Mouse (Mus musculus): Measurements from ENCODE around the gene Prss57. TPM values are rescaled to one million over a fixed set of nuclear protein-coding genes. Genes with fewer than 3 reads are reported as not detected.

The Prss57 gene
- polyA plus RNA-seq, 1 experiment: 0.11 TPM

DNA sequence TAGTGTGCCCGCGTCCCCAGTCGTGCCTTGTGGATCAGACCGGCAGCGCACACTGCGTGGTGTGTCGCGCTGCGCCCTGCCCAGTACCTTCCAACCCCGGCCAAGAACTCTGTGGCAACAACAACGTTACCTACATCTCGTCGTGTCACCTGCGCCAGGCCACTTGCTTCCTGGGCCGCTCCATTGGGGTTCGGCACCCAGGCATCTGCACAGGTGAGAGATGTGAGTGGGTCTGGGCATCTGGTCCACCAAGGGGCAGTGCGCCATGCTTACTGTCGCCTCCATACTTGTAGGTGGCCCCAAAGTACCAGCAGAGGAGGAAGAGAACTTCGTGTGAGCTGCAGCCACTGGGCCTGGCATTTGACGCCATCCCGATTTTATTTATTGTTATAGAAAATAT lies 9.6 kb downstream of the Prss57 start:
- Histone ChIP-seq H3K27ac (ENCODE audit: control insufficient read depth, insufficient read depth, low read depth, low read length) (no peak overlapping the region), H3K36me3 (ENCODE audit: control insufficient read depth, insufficient read depth, low read length) (no peaks in the 10 kb centered on the region), H3K4me3 (ENCODE audit: control insufficient read depth, low read depth, low read length) (no peak overlapping the region; the same call in 1 of the 2 replicates), H3K4me1 (ENCODE audit: control insufficient read depth, insufficient read depth, low read length) (peaks cover 29% of the 10 kb centered on the region), H3K27me3 (ENCODE audit: control insufficient read depth, insufficient read depth, low read length) (no peaks in the 10 kb centered on the region)
- TF ChIP-seq CTCF (IDR thresholded peaks at IDR 0.05; ENCODE audit: control insufficient read depth, insufficient read depth, insufficient replicate concordance, low read depth, low read length) (no peak), POLR2A (IDR thresholded peaks at IDR 0.05; ENCODE audit: control insufficient read depth, low read depth, low read length) (no peak)

GRCm38 (mm10) chr10:79780664-79781015 lies 10.1 kb downstream of the Prss57 start:
- Histone ChIP-seq H3K27me3 (ENCODE audit: control insufficient read depth, insufficient read depth, low read length) (no peaks in the 10 kb centered on the region), H3K4me3 (ENCODE audit: control insufficient read depth, low read depth, low read length) (peak overlapping the region; percentile 73), H3K4me1 (ENCODE audit: control insufficient read depth, insufficient read depth, low read length) (peaks cover 29% of the 10 kb centered on the region), H3K36me3 (ENCODE audit: control insufficient read depth, insufficient read depth, low read length) (no peaks in the 10 kb centered on the region), H3K27ac (ENCODE audit: control insufficient read depth, insufficient read depth, low read depth, low read length) (peak overlapping the region; percentile 3; the same call in 1 of the 2 replicates)
- no peak for TF ChIP-seq CTCF (IDR thresholded peaks at IDR 0.05; ENCODE audit: control insufficient read depth, insufficient read depth, insufficient replicate concordance, low read depth, low read length)
- TF ChIP-seq POLR2A (IDR thresholded peaks at IDR 0.05; ENCODE audit: control insufficient read depth, low read depth, low read length): no peak

DNA sequence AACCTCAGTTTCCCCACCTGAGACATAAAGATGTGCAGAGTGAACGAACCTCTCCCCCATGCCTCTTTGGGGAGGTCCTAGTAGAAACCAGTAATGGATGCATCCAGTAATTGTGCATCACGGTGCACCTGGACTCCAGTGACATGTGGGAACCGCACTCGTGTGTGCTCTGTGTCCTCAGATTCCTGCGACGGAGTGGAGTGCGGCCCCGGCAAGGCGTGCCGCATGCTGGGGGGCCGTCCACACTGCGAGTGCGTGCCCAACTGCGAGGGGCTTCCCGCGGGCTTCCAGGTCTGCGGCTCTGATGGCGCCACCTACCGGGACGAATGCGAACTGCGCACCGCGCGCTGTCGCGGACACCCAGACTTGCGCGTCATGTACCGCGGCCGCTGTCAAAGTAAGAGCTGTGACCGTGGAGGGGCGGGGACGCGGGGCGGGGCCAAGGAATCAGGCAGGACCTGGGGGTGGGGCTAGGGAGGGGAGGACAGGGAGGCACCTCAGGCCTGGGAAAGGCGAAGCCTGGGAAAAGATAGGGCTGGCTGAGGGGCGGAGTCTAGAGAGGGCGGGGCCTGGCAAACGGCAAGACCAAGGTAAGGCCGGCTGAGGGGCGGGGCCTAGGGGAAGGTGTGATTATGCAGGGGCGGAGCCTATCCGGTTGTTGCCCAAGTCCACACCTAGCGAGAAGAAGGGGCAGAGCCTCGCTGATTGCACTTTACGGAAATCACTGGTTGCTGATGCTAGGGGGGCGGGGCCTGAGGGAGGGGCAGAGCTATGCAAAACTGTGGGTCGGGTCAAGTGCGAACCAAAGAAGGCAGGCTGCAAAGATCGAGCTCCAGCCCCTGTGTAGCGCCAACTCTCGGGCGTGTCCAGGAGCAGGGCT lies 10.7 kb downstream of the Prss57 start:
- Histone ChIP-seq H3K4me1 (ENCODE audit: control insufficient read depth, insufficient read depth, low read length) (peaks cover 29% of the 10 kb centered on the region), H3K27me3 (ENCODE audit: control insufficient read depth, insufficient read depth, low read length) (no peaks in the 10 kb centered on the region)

GRCm38 (mm10) chr10:79779193-79779592 lies 11.6 kb downstream of the Prss57 start:
- H3K27me3 ChIP-seq (ENCODE audit: control insufficient read depth, insufficient read depth, low read length): no peaks in the 10 kb centered on the region

More for the DNA sequence above, 10.7 kb downstream of the Prss57 start:
- Histone ChIP-seq H3K36me3 (ENCODE audit: control insufficient read depth, insufficient read depth, low read length) (no peaks in the 10 kb centered on the region), H3K27ac (ENCODE audit: control insufficient read depth, insufficient read depth, low read depth, low read length) (peak overlapping the region; percentile 3), H3K4me3 (ENCODE audit: control insufficient read depth, low read depth, low read length) (peak overlapping the region; percentile 73)
- TF ChIP-seq CTCF (IDR thresholded peaks at IDR 0.05; ENCODE audit: control insufficient read depth, insufficient read depth, insufficient replicate concordance, low read depth, low read length): peak; percentile 92
- no peak for TF ChIP-seq POLR2A (IDR thresholded peaks at IDR 0.05; ENCODE audit: control insufficient read depth, low read depth, low read length)

DNA sequence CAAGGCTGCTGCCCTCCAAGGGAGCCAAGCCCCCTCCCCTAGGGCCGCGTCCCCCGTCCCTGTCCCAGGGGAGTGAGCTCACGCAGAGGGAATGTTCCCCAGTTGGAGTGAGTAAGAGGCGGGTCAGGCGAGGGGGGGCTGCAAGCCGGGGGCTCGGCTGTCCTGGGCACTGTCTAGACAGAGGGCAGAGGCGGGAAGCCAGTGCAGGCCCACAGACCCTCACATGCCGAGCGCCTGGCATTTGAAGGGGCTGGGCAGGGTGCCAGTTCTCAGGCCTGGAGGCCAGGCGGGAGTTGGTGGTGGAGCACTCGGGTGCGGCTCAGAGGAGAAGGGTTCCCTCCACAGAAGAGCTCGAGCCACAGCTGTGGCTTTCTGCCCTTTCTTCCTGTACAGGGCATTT lies 12.8 kb downstream of the Prss57 start:
- H3K27me3 ChIP-seq (ENCODE audit: control insufficient read depth, insufficient read depth, low read length): no peaks in the 10 kb centered on the region
- TF ChIP-seq CTCF (IDR thresholded peaks at IDR 0.05; ENCODE audit: control insufficient read depth, insufficient read depth, insufficient replicate concordance, low read depth, low read length) (no peak), POLR2A (IDR thresholded peaks at IDR 0.05; ENCODE audit: control insufficient read depth, low read depth, low read length) (no peak)
- H3K4me1 ChIP-seq (ENCODE audit: control insufficient read depth, insufficient read depth, low read length): peaks cover 34% of the 10 kb centered on the region
- H3K36me3 ChIP-seq (ENCODE audit: control insufficient read depth, insufficient read depth, low read length): no peaks in the 10 kb centered on the region
- no peak overlapping the region; the same call in 1 of the 2 replicates for H3K4me3 ChIP-seq (ENCODE audit: control insufficient read depth, low read depth, low read length)
- no peak overlapping the region for H3K27ac ChIP-seq (ENCODE audit: control insufficient read depth, insufficient read depth, low read depth, low read length)

More at GRCm38 (mm10) chr10:79779193-79779592, 11.6 kb downstream of the Prss57 start:
- Histone ChIP-seq H3K4me1 (ENCODE audit: control insufficient read depth, insufficient read depth, low read length) (peaks cover 32% of the 10 kb centered on the region), H3K27ac (ENCODE audit: control insufficient read depth, insufficient read depth, low read depth, low read length) (no peak overlapping the region), H3K4me3 (ENCODE audit: control insufficient read depth, low read depth, low read length) (no peak overlapping the region), H3K36me3 (ENCODE audit: control insufficient read depth, insufficient read depth, low read length) (no peaks in the 10 kb centered on the region)
- TF ChIP-seq POLR2A (IDR thresholded peaks at IDR 0.05; ENCODE audit: control insufficient read depth, low read depth, low read length): no peak
- no peak for TF ChIP-seq CTCF (IDR thresholded peaks at IDR 0.05; ENCODE audit: control insufficient read depth, insufficient read depth, insufficient replicate concordance, low read depth, low read length)

DNA sequence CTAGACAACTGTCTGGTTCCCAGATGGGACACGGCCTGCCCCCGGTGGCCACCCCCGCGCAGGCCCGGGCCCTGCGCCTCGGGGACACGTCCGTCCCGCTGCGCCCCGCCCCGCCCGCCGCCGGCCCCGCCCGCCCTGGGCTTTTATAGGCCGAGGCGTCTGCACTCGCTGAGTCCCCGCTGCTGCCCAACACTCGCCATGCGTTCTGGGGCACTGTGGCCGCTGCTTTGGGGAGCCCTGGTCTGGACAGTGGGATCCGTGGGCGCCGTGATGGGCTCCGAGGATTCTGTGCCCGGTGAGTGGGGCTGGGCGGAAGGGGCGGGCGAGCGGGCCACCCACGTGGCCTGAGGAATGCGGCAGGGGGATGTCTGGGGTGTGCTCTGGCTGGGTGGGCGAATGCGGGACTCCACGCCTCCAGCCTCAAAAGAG lies 13.6 kb downstream of the Prss57 start, which contains the start of gene Fstl3:
Gene Fstl3 (plus strand): TSS at position 170 of the 429 bp plus-strand sequence.
- peaks cover 35% of the 10 kb centered on the region for H3K4me1 ChIP-seq (ENCODE audit: control insufficient read depth, insufficient read depth, low read length)
- H3K27me3 ChIP-seq (ENCODE audit: control insufficient read depth, insufficient read depth, low read length): no peaks in the 10 kb centered on the region
- H3K4me3 ChIP-seq (ENCODE audit: control insufficient read depth, low read depth, low read length): peak within 1 kb of the TSS; percentile 59
- TF ChIP-seq POLR2A (IDR thresholded peaks at IDR 0.05; ENCODE audit: control insufficient read depth, low read depth, low read length) (no peak), CTCF (IDR thresholded peaks at IDR 0.05; ENCODE audit: control insufficient read depth, insufficient read depth, insufficient replicate concordance, low read depth, low read length) (no peak)
- H3K27ac ChIP-seq (ENCODE audit: control insufficient read depth, insufficient read depth, low read depth, low read length): no peak within 1 kb of the TSS
- H3K36me3 ChIP-seq (ENCODE audit: control insufficient read depth, insufficient read depth, low read length): no peaks in the 10 kb centered on the region

GRCm38 (mm10) chr10:79774486-79775279 lies 16.1 kb downstream of the Prss57 start:
- Histone ChIP-seq H3K27ac (ENCODE audit: control insufficient read depth, insufficient read depth, low read depth, low read length) (no peak overlapping the region), H3K4me3 (ENCODE audit: control insufficient read depth, low read depth, low read length) (no peak overlapping the region), H3K4me1 (ENCODE audit: control insufficient read depth, insufficient read depth, low read length) (peaks cover 22% of the 10 kb centered on the region), H3K27me3 (ENCODE audit: control insufficient read depth, insufficient read depth, low read length) (no peaks in the 10 kb centered on the region), H3K36me3 (ENCODE audit: control insufficient read depth, insufficient read depth, low read length) (no peaks in the 10 kb centered on the region)
- TF ChIP-seq POLR2A (IDR thresholded peaks at IDR 0.05; ENCODE audit: control insufficient read depth, low read depth, low read length) (no peak), CTCF (IDR thresholded peaks at IDR 0.05; ENCODE audit: control insufficient read depth, insufficient read depth, insufficient replicate concordance, low read depth, low read length) (peak; percentile 71; the same call in 1 of the 2 replicates)

Measured in testis, adult 2 months (tissue).